Mouse (Mus musculus): ENCODE results near the gene Slc9a3. TPM values are rescaled to one million over a fixed set of nuclear protein-coding genes. Genes with fewer than 3 reads are reported as not detected.
A peak's percentile ranks its signal among the peaks of the same experiment; 100 is the strongest.

The Slc9a3 gene
- 0.16 and 0.23 TPM in 2 replicates for polyA plus RNA-seq (2014; fragmentation: Nextera tagmentation; extraction: Ambion mirVana)

GRCm38 (mm10) chr13:74121141-74121602 is at the start of gene Slc9a3:
Slc9a3 (plus strand) TSS chr13:74121457.
- H3K4me2 ChIP-seq (replicated peaks; ENCODE audit: low read depth, low read length): peak within 1 kb of the TSS; percentile 84
- no peak within 1 kb of the TSS for H3K27ac ChIP-seq (ENCODE audit: low read depth, low read length)
- H3K4me1 ChIP-seq (ENCODE audit: control insufficient read depth, insufficient read depth, low read length): peaks cover 6% of the 10 kb centered on the region; the same call in 1 of the 2 replicates
- peak within 1 kb of the TSS; percentile 34; the same call in 1 of the 2 replicates for H3K9ac ChIP-seq (ENCODE audit: low read depth, low read length)
- peak within 1 kb of the TSS; percentile 39 for H3K4me3 ChIP-seq (ENCODE audit: low read length)
- no peaks in the 10 kb centered on the region for H3K36me3 ChIP-seq (ENCODE audit: control insufficient read depth, insufficient read depth, low read length)
- H3K9me3 ChIP-seq (ENCODE audit: control insufficient read depth, low read length): no peaks in the 10 kb centered on the region
- H3K27me3 ChIP-seq (ENCODE audit: control insufficient read depth, insufficient read depth, low read length): peaks cover 43% of the 10 kb centered on the region
- ATAC-seq (ENCODE audit: low FRiP score, low TSS enrichment): peak; percentile 24; the same call in 1 of the 2 replicates
- under 1% methylated on average over 35 of the region's 35 CpGs for WGBS

DNA sequence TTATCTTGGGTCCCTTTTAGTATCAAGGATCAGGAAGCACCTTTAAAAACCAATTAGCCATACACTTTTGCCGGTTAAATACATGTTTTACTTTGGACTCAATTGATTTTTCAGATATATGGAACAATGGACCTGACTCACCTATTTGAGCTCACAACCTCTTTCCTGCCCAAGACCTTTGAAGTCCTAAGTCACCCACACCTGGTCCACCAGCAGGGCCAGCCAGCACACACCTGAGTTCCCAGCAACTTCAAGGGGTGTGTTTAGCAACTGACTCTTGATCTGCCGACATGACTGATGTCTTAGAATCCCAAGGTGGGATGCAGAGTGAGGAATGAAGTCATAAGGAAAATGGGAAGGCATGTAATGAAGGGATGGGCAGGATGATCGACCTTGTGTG is 49.5 kb upstream of the Slc9a3 start:
- Histone ChIP-seq H3K9me3 (ENCODE audit: control insufficient read depth, low read length) (no peaks in the 10 kb centered on the region), H3K4me3 (ENCODE audit: low read length) (no peak overlapping the region), H3K36me3 (ENCODE audit: control insufficient read depth, insufficient read depth, low read length) (no peaks in the 10 kb centered on the region), H3K27me3 (ENCODE audit: control insufficient read depth, insufficient read depth, low read length) (no peaks in the 10 kb centered on the region), H3K27ac (ENCODE audit: low read depth, low read length) (no peak overlapping the region), H3K9ac (ENCODE audit: low read depth, low read length) (no peak overlapping the region), H3K4me1 (ENCODE audit: control insufficient read depth, insufficient read depth, low read length) (no peaks in the 10 kb centered on the region), H3K4me2 (replicated peaks; ENCODE audit: low read depth, low read length) (no peak overlapping the region)
- 88% methylated on average over 3 of the region's 3 CpGs for WGBS
- no peak for ATAC-seq (ENCODE audit: low FRiP score, low TSS enrichment)

- no peaks in the 10 kb centered on the region for H3K27me3 ChIP-seq (ENCODE audit: control insufficient read depth, insufficient read depth, low read length)
- WGBS: 87% methylated on average over 7 of the region's 7 CpGs
- no peaks in the 10 kb centered on the region for H3K36me3 ChIP-seq (ENCODE audit: control insufficient read depth, insufficient read depth, low read length)
- H3K9ac ChIP-seq (ENCODE audit: low read depth, low read length): no peak overlapping the region
- no peak overlapping the region for H3K4me2 ChIP-seq (replicated peaks; ENCODE audit: low read depth, low read length)
- no peak overlapping the region for H3K4me3 ChIP-seq (ENCODE audit: low read length)
- ATAC-seq (ENCODE audit: low FRiP score, low TSS enrichment): no peak
- no peak overlapping the region for H3K27ac ChIP-seq (ENCODE audit: low read depth, low read length)
- no peaks in the 10 kb centered on the region for H3K4me1 ChIP-seq (ENCODE audit: control insufficient read depth, insufficient read depth, low read length)
- H3K9me3 ChIP-seq (ENCODE audit: control insufficient read depth, low read length): no peaks in the 10 kb centered on the region
Observed at GRCm38 (mm10) chr13:74073369-74073768, 47.9 kb upstream of the Slc9a3 start.

DNA sequence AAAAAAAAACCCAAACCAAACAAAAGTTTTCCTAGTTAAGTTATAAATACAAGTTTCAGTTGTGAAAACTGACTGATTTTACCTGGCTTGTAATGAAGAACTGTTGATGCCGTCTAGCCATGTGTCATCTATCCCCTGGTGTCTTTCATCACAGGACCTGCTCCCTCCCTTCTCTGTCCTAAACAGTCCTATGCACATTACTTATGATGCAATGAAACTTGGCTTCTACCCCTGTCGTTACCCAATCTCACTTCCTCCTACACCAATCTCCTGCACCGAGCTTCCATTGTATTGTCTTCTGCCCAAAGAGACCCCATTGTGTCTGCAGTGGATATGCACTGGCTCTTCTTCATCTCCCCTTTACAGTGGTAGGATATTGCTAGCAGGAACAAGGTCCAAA is 31.0 kb upstream of the Slc9a3 start:
- H3K27me3 ChIP-seq (ENCODE audit: control insufficient read depth, insufficient read depth, low read length): no peaks in the 10 kb centered on the region
- no peak overlapping the region for H3K4me3 ChIP-seq (ENCODE audit: low read length)
- H3K9ac ChIP-seq (ENCODE audit: low read depth, low read length): no peak overlapping the region
- WGBS: 75% methylated on average over 3 of the region's 3 CpGs
- no peak overlapping the region for H3K27ac ChIP-seq (ENCODE audit: low read depth, low read length)
- ATAC-seq (ENCODE audit: low FRiP score, low TSS enrichment): no peak
- H3K36me3 ChIP-seq (ENCODE audit: control insufficient read depth, insufficient read depth, low read length): no peaks in the 10 kb centered on the region
- no peaks in the 10 kb centered on the region for H3K9me3 ChIP-seq (ENCODE audit: control insufficient read depth, low read length)
- H3K4me2 ChIP-seq (replicated peaks; ENCODE audit: low read depth, low read length): no peak overlapping the region
- H3K4me1 ChIP-seq (ENCODE audit: control insufficient read depth, insufficient read depth, low read length): no peaks in the 10 kb centered on the region

DNA sequence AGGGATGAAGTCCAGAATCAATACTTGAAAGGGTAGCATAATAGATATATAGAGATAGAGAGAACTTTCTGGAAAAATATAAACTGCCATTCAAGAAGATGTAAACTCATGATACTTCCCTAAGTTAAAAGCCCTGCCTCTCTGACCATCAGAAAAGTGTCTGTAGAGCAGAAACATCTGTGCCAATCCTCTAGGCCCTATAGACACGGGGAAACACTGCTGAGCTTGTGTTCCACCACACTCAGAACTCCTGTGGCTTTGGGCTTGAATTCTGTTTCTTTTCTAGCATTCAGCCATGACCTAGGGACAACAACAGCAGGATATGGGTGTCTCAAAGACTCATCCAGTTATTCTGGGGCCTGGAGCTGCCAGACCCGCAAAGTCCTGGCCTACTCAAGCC is 25.3 kb upstream of the Slc9a3 start:
- WGBS: 65% methylated on average over 2 of the region's 2 CpGs
- no peak for ATAC-seq (ENCODE audit: low FRiP score, low TSS enrichment)
- no peak overlapping the region for H3K27ac ChIP-seq (ENCODE audit: low read depth, low read length)
- H3K4me3 ChIP-seq (ENCODE audit: low read length): no peak overlapping the region
- H3K9me3 ChIP-seq (ENCODE audit: control insufficient read depth, low read length): no peaks in the 10 kb centered on the region
- H3K36me3 ChIP-seq (ENCODE audit: control insufficient read depth, insufficient read depth, low read length): no peaks in the 10 kb centered on the region
- H3K9ac ChIP-seq (ENCODE audit: low read depth, low read length): no peak overlapping the region
- H3K4me1 ChIP-seq (ENCODE audit: control insufficient read depth, insufficient read depth, low read length): no peaks in the 10 kb centered on the region
- H3K27me3 ChIP-seq (ENCODE audit: control insufficient read depth, insufficient read depth, low read length): no peaks in the 10 kb centered on the region
- H3K4me2 ChIP-seq (replicated peaks; ENCODE audit: low read depth, low read length): no peak overlapping the region

DNA sequence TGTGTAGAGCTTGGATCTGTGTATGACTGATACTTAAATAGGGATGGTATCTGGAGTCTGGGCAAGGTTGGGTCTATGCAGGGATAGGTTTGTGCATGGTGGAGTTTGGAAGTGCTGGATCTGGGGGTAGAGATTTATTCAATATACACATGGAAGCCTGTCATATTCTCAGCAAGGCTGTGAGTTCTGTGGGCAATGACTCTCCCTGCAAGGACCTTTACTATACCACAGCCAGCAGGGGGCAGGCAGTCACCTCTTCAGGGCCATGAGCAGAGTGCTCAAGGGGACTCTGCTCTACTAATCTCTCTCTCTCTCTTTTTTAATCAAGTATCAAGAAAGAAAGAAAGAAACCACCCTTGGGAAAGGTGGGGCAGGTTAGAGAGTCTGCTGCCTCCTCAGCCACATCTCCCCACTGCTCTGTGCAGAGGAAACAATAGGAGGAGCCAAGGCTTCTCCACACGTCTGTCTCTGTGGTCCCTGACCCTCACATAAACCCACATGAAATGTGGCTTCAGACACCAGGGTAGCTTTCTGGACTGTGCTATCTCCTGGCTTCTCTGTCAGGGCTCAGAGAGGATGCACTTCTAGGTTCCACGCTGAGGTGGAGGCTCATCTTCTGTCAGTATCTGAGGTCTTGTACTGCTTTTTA is 24.4 kb upstream of the Slc9a3 start:
- WGBS: 32% methylated on average over 2 of the region's 2 CpGs
- Histone ChIP-seq H3K9ac (ENCODE audit: low read depth, low read length) (no peak overlapping the region), H3K36me3 (ENCODE audit: control insufficient read depth, insufficient read depth, low read length) (no peaks in the 10 kb centered on the region), H3K27me3 (ENCODE audit: control insufficient read depth, insufficient read depth, low read length) (no peaks in the 10 kb centered on the region), H3K27ac (ENCODE audit: low read depth, low read length) (no peak overlapping the region), H3K4me1 (ENCODE audit: control insufficient read depth, insufficient read depth, low read length) (no peaks in the 10 kb centered on the region), H3K4me3 (ENCODE audit: low read length) (no peak overlapping the region), H3K4me2 (replicated peaks; ENCODE audit: low read depth, low read length) (no peak overlapping the region), H3K9me3 (ENCODE audit: control insufficient read depth, low read length) (no peaks in the 10 kb centered on the region)
- ATAC-seq (ENCODE audit: low FRiP score, low TSS enrichment): peak; percentile 83

GRCm38 (mm10) chr13:74098913-74099312 is 22.3 kb upstream of the Slc9a3 start:
- Histone ChIP-seq H3K4me1 (ENCODE audit: control insufficient read depth, insufficient read depth, low read length) (no peaks in the 10 kb centered on the region), H3K36me3 (ENCODE audit: control insufficient read depth, insufficient read depth, low read length) (no peaks in the 10 kb centered on the region), H3K9ac (ENCODE audit: low read depth, low read length) (no peak overlapping the region), H3K27ac (ENCODE audit: low read depth, low read length) (no peak overlapping the region), H3K27me3 (ENCODE audit: control insufficient read depth, insufficient read depth, low read length) (no peaks in the 10 kb centered on the region), H3K9me3 (ENCODE audit: control insufficient read depth, low read length) (no peaks in the 10 kb centered on the region), H3K4me2 (replicated peaks; ENCODE audit: low read depth, low read length) (no peak overlapping the region), H3K4me3 (ENCODE audit: low read length) (no peak overlapping the region)
- 80% methylated on average over 6 of the region's 6 CpGs for WGBS
- ATAC-seq (ENCODE audit: low FRiP score, low TSS enrichment): no peak

DNA sequence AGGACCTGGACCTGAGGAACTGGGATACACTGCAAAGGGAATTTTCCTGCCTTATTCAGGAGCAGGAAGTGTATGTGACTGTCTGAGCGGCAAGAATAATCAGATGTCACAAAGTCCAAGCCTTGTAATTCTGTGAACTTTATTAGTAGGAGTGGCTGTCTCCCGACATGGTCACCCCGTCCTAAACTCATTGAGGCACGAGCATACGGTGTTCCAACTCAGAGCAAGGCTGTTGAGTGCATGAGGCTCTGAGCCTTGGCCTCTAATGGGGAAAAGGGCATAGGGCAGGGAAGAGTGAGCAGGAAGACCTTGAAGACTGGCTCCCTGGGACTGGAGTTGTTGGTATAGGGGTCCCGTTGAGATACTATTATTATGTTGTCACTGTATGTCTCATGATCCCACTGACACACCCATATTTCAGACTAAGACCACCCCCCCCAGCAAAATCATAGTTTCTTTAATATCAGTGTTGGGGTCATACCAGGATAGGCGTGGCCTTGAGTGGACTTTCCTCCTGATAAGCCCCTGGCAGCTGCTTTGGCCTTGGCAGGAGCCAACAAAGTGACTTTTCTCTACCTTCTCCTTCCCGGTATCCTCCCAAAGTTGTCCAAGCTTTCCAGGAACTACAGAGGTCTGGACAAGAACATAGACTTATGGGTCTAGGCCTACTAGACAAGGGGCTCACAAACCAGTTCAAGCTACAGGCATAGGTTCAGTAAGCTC is 19.0 kb upstream of the Slc9a3 start:
- Histone ChIP-seq H3K9me3 (ENCODE audit: control insufficient read depth, low read length) (no peaks in the 10 kb centered on the region), H3K9ac (ENCODE audit: low read depth, low read length) (no peak overlapping the region), H3K27me3 (ENCODE audit: control insufficient read depth, insufficient read depth, low read length) (no peaks in the 10 kb centered on the region), H3K27ac (ENCODE audit: low read depth, low read length) (no peak overlapping the region), H3K4me2 (replicated peaks; ENCODE audit: low read depth, low read length) (no peak overlapping the region), H3K4me3 (ENCODE audit: low read length) (no peak overlapping the region), H3K36me3 (ENCODE audit: control insufficient read depth, insufficient read depth, low read length) (no peaks in the 10 kb centered on the region), H3K4me1 (ENCODE audit: control insufficient read depth, insufficient read depth, low read length) (no peaks in the 10 kb centered on the region)
- ATAC-seq (ENCODE audit: low FRiP score, low TSS enrichment): no peak
- 73% methylated on average over 8 of the region's 8 CpGs for WGBS
